Mouse (Mus musculus): ENCODE measurements around the gene Chgb. TPM values are rescaled to one million over a fixed set of nuclear protein-coding genes. Genes with fewer than 3 reads are reported as not detected.

The Chgb gene
- total RNA-seq, 2 experiments from 2014 or later = 1,462 to 1,464 TPM

DNA sequence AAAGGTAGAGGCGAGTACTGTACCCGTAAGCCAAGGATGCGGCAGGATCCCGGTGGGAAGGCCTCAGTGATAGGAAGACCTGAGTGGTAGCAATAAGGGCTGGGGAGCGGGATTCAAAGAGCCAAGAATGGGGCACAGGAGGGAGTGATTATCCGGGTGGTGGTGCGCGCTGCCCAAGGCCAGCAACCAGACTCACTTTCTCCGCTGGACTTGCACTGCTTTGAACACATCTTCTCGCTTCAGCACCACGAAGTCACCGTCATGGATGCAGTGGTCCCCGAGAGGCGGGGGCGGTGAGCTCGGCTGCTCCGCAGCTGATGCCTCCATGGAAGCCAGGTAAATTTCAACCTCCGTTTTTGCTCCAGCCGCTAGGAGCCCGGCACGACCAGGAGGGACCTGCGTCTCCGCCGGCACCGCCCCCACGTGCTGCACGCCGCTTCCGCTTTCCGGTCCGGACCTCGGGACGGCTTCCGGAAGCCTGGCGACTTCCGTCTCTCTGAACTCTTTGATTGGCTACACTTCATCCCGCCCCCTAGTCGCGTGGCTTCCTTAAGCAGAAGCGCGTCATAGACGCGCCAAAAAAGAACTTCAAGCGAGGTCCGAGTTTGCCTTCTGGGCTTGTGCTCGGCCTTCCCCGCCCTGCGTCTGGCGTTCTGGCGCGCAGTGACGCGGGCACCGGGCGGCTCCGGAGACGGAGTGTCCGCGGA is 34.7 kb downstream of the Chgb start, which contains the start of the genes Trmt6 and Mcm8:
Gene Trmt6 (minus strand): TSS at position 448 of the 707 bp plus-strand sequence.
Gene Mcm8 (plus strand): TSS at position 534 of the 707 bp plus-strand sequence.
- peak; percentile 61 to 70 for DNase-seq (ENCODE audit: low spot score in 2 of 2)

DNA sequence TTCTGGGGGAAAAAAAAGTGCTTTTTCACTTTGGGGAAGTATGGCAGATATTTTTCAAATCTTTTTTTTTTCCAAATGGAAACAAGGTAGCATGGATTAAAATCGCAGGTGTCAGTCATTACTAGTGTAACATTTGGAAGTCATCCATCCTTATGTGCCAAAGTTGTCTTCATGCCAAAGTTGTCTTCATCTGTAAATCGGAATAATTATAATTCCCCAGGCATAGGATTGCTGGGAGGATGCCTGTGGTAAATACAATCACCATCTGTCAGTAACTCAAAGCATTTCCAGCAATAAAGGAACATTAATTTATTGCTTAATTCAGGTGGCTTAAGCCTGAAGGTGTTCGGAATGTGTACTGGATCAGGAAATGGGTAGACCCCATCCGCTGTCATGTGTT is 60.0 kb downstream of the Chgb start:
- no peak for DNase-seq (ENCODE audit: low spot score in 2 of 2)

Other genes starting within 250 kb of the Chgb start
- gene Gpcpd1, start 193.5 kb upstream of the Chgb start, total RNA-seq (2021) = 10 to 100 TPM; 36.9 to 40.5 TPM
- 10 to 100 TPM; 12.4 to 12.7 TPM for gene Shld1, start 94.3 kb upstream of the Chgb start, total RNA-seq (2021)
- 10 to 100 TPM; 29.9 to 30.8 TPM for gene Trmt6, start 34.8 kb downstream of the Chgb start, total RNA-seq (2021)
- 1 to 10 TPM; 7.9 to 8.0 TPM for gene Mcm8, start 34.9 kb downstream of the Chgb start, total RNA-seq (2021)
- 10 to 100 TPM; 45.4 to 51.1 TPM for gene Crls1, start 65.4 kb downstream of the Chgb start, total RNA-seq (2021)
- gene Lrrn4, start 99.6 kb downstream of the Chgb start, total RNA-seq (2021) = 1 to 10 TPM; 5.3 to 6.3 TPM
- gene Fermt1, start 164.6 kb downstream of the Chgb start, total RNA-seq (2021) = 1 to 10 TPM in 1 of 2 experiments, not detected in 1; 1.9 TPM

Data from adrenal gland, postnatal 4 days (tissue).